Mouse (Mus musculus) retina, postnatal 7 days (tissue): ENCODE measurements around the gene Myo1b.
A peak's percentile ranks its signal among the peaks of the same experiment; 100 is the strongest.

Source experiments
- DNase-seq: peaks from one replicate; pipeline ENCODE4 v3.0.0-alpha.2; 2012; ENCODE audit warnings: low read depth, low spot score

Myo1b gene

GRCm38 (mm10) chr1:51795586-51796309, 120.1 kb downstream of the Myo1b start:
- no peak for DNase-seq

- DNase-seq, result no peak
These were observed 126.6 kb downstream of the Myo1b start for GRCm38 (mm10) chr1:51789269-51789668.

GRCm38 (mm10) chr1:51782091-51782490, 133.8 kb downstream of the Myo1b start:
- DNase-seq, result no peak

- no peak for DNase-seq
These were observed 135.5 kb downstream of the Myo1b start for GRCm38 (mm10) chr1:51780357-51780756.

- no peak for DNase-seq
These were observed 137.6 kb downstream of the Myo1b start for GRCm38 (mm10) chr1:51778241-51778640.

- DNase-seq, result no peak
These were observed 145.4 kb downstream of the Myo1b start for GRCm38 (mm10) chr1:51770504-51770871.

GRCm38 (mm10) chr1:51769815-51770503, 145.9 kb downstream of the Myo1b start:
- DNase-seq, result no peak

GRCm38 (mm10) chr1:51766271-51766670, 149.6 kb downstream of the Myo1b start:
- no peak for DNase-seq

GRCm38 (mm10) chr1:51765156-51765555, 150.7 kb downstream of the Myo1b start:
- no peak for DNase-seq

- no peak for DNase-seq
These were observed 156.2 kb downstream of the Myo1b start for GRCm38 (mm10) chr1:51759657-51760056.

GRCm38 (mm10) chr1:51758326-51759109, 157.4 kb downstream of the Myo1b start:
- no peak for DNase-seq

- DNase-seq, result no peak
These were observed 162.2 kb downstream of the Myo1b start for GRCm38 (mm10) chr1:51753621-51754020.

GRCm38 (mm10) chr1:51751006-51751405, 164.9 kb downstream of the Myo1b start:
- no peak for DNase-seq

GRCm38 (mm10) chr1:51748306-51748705, 167.6 kb downstream of the Myo1b start:
- no peak for DNase-seq

GRCm38 (mm10) chr1:51747494-51747893, 168.4 kb downstream of the Myo1b start:
- DNase-seq, result no peak

GRCm38 (mm10) chr1:51746711-51747240, 169.1 kb downstream of the Myo1b start:
- DNase-seq, result peak; percentile 2

GRCm38 (mm10) chr1:51743756-51744425, 172.0 kb downstream of the Myo1b start:
- DNase-seq, result no peak

GRCm38 (mm10) chr1:51742586-51742985, 173.3 kb downstream of the Myo1b start:
- DNase-seq, result no peak

GRCm38 (mm10) chr1:51740626-51741231, 175.1 kb downstream of the Myo1b start:
- no peak for DNase-seq

GRCm38 (mm10) chr1:51739252-51739852, 176.5 kb downstream of the Myo1b start:
- no peak for DNase-seq

- no peak for DNase-seq
These were observed 179.0 kb downstream of the Myo1b start for GRCm38 (mm10) chr1:51736822-51737221.
